Mouse (Mus musculus) lung, postnatal 0 days (tissue): ENCODE measurements around the gene Psenen. TPM values are rescaled to one million over a fixed set of nuclear protein-coding genes. Genes with fewer than 3 reads are reported as not detected.
A peak's percentile ranks its signal among the peaks of the same experiment; 100 is the strongest.

ENCODE experiments used
- ATAC-seq: fragments of 200-750 bp; cut with Nextera tagmentation; 2 replicates; pipeline ENCODE4 v1.8.0; 2017; ENCODE audit warnings: moderate library complexity
- DNase-seq: peaks from one replicate; pipeline ENCODE4 v3.0.0-alpha.2; 2016; ENCODE audit warnings: low spot score
- H3K27ac ChIP-seq: fragments of 300-500 bp; sonication (generic); 2 replicates; pipeline ENCODE4 v1.5.1; 2014; ENCODE audit warnings: antibody characterized with exemption, mild to moderate bottlenecking, low read length, mixed read lengths
- H3K27me3 ChIP-seq: fragments of 300-500 bp; sonication (generic); replicated peaks from 2 replicates; pipeline ENCODE4 v1.6.1; 2014; ENCODE audit warnings: low read length, mixed read lengths; ENCODE audit not compliant: insufficient read depth
- H3K36me3 ChIP-seq: fragments of 300-500 bp; sonication (generic); 2 replicates; pipeline ENCODE4 v1.6.1; 2014; ENCODE audit warnings: low read length, mixed read lengths; ENCODE audit not compliant: insufficient read depth
- H3K4me1 ChIP-seq: fragments of 300-500 bp; sonication (generic); 2 replicates; pipeline ENCODE4 v1.6.1; 2014; ENCODE audit warnings: antibody characterized with exemption, low read depth, low read length, mixed read lengths; ENCODE audit not compliant: insufficient read depth
- H3K4me2 ChIP-seq: fragments of 300-500 bp; sonication (generic); replicated peaks from 2 replicates; pipeline ENCODE4 v1.6.1; 2014; ENCODE audit warnings: low read depth, mild to moderate bottlenecking, low read length, moderate library complexity, mixed read lengths
- H3K4me3 ChIP-seq: fragments of 300-500 bp; sonication (generic); 2 replicates; pipeline ENCODE4 v1.5.1; 2014; ENCODE audit warnings: low read depth, low read length
- H3K9ac ChIP-seq: fragments of 300-500 bp; sonication (generic); replicated peaks from 2 replicates; pipeline ENCODE4 v1.6.1; 2014; ENCODE audit warnings: low read depth, mild to moderate bottlenecking
- H3K9me3 ChIP-seq: fragments of 300-500 bp; sonication (generic); 2 replicates; pipeline ENCODE4 v1.6.1; 2016; ENCODE audit warnings: low read length, mixed read lengths
- CTCF ChIP-seq: IDR thresholded peaks from 2 replicates; pipeline ENCODE4 v1.5.1; 2016; ENCODE audit warnings: antibody characterized with exemption, mild to moderate bottlenecking
- EP300 ChIP-seq: IDR thresholded peaks from 2 replicates; pipeline ENCODE4 v1.6.1; 2016; ENCODE audit warnings: antibody characterized with exemption, mild to moderate bottlenecking, control low read depth
- WGBS: fragments of 180-500 bp; shearing (Covaris S2); extraction: QIAGEN DNeasy Blood & Tissue Kit; methylation state at CpG from one replicate; pipeline ENCODE4 v1.1.7; 2014; 5-methylcytosine and 5-hydroxymethylcytosine counted together
- polyA plus RNA-seq: library from polyadenylated mRNA; unstranded; fragments of >200 nt; fragmentation: Nextera tagmentation; extraction: Ambion mirVana; gene quantifications from 2 replicates; pipeline ENCODE4 v1.2.1, GENCODE M21; 2015

The Psenen gene
- polyA plus RNA-seq, 1 experiment from 2014 or later = 184 TPM

DNA sequence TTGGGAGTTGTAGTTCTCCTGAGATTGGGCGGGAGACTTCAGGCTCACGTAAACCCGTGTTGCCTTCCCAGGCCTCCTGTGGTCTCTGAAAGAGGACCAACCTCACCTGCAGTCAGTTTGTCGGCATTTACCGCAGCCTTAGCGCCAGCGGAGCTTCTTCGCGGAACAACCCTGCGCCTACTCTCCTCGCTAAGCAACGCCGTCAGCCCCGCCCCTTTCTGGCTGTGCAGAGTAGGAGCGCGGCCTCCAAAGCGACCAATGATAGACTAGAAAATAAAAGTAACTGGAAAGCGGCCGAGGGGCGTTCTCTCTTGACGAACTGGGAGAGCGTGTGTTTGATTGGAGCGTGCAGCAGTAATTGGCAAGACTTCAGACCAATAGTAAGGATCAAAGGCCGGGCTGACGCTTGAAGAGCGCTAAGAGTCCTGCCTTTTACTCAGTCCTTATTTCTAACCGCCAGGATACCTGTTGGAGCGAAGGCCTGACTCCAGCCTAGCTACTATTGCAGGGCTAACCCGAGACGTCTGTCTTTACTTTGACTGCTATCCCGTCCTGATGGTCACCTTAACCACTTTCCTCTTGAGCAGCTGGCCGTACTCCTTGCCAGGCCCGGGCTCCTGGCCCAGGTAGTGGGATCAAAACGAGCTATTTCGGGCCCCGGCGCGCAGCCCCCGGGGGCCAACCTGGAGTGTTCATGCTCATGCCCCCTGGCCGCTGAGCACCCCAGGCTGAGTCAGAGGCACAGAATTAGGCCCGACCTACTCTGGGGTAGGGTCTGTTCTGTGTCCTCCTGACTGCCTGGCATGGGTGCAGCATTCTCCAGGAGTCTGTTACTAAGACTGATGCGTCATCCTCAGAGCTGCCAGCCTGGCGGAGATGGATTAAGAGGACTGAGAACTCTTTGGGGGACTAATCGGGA is 11.1 kb downstream of the Psenen start, which contains the start of the genes Hspb6 and Proser3:
Gene Hspb6 (plus strand): TSS at position 77 of the 919 bp plus-strand sequence.
Gene Proser3 (minus strand): TSS at position 198 of the 919 bp plus-strand sequence.
- peak within 1 kb of the TSS; percentile 97 for H3K4me2 ChIP-seq
- H3K36me3 ChIP-seq = peaks cover 14% of the 10 kb centered on the region; the same call in 1 of the 2 replicates
- DNase-seq = peak; percentile 100
- no peaks in the 10 kb centered on the region for H3K9me3 ChIP-seq
- H3K4me3 ChIP-seq = peak within 1 kb of the TSS; percentile 69
- peaks cover 15% of the 10 kb centered on the region; the same call in 1 of the 2 replicates for H3K4me1 ChIP-seq
- H3K27me3 ChIP-seq = no peaks in the 10 kb centered on the region
- peak within 1 kb of the TSS; percentile 89 for H3K27ac ChIP-seq
- under 1% methylated on average over 44 of the region's 44 CpGs for WGBS
- peak within 1 kb of the TSS; percentile 60 for H3K9ac ChIP-seq
- TF ChIP-seq CTCF (peak; percentile 23; the same call in 1 of the 2 replicates), EP300 (peak; percentile 4; the same call in 1 of the 2 replicates)
- peak; percentile 96 for ATAC-seq

DNA sequence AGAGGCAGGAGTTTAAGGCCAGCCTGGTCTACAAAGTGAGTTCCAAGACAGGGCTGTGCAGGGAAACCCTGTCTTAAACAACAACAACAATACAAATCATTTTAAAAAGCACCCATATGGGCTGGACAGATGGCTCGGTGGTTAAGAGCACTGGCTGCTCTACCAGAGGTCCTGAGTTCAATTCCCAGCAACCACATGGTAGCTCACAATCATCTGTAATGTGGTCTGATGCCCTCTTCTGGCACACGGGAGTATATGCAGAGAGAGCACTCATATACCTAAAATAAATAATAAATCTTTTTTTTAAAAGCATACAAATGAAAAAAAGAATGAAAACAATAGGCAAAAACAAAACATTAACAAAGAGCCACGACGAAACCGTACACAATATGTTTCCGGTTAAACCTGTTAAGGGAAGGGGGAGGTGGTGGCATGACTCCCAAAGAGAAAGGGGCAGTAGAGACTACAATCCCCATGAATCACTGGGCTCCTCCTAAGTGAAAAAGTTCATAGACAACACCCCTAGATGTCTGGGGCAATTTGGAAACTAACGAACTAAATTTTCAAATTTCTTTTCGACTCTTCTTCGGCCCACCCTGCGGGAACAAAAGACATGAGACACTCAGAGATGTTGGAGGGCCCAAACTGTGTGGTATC is 11.9 kb downstream of the Psenen start:
- no peaks in the 10 kb centered on the region for H3K27me3 ChIP-seq
- H3K9me3 ChIP-seq = no peaks in the 10 kb centered on the region
- TF ChIP-seq CTCF = peak; percentile 69
- TF ChIP-seq EP300 = no peak; the same call in 1 of the 2 replicates
- peak overlapping the region; percentile 97 for H3K4me2 ChIP-seq
- peak overlapping the region; percentile 45 for H3K9ac ChIP-seq
- 1% methylated on average over 10 of the region's 10 CpGs for WGBS
- DNase-seq = peak; percentile 93
- peak; percentile 76 for ATAC-seq
- peak overlapping the region; percentile 69 for H3K4me3 ChIP-seq
- peak overlapping the region; percentile 89 for H3K27ac ChIP-seq
- H3K36me3 ChIP-seq = peaks cover 12% of the 10 kb centered on the region; the same call in 1 of the 2 replicates
- peaks cover 15% of the 10 kb centered on the region; the same call in 1 of the 2 replicates for H3K4me1 ChIP-seq

DNA sequence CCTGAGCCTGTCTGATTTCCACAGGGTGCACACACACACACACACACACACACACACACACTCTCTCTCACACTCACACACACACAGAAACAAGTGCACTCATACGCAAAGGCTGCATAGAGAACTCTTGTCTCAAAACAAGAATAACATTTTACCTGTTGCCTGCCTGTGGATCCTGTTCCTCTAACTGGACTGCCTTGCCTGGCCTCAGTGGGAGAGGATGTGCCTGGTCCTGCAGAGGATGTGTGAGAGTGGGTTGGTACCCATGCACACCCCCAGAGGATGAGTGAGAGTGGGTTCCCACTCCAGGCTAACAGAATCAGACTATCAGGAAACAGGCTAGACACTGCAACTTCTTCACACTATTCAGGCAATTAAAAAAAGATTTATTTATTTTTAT is 12.8 kb downstream of the Psenen start:
- Histone ChIP-seq H3K9me3 (no peaks in the 10 kb centered on the region), H3K4me3 (no peak overlapping the region), H3K4me1 (peaks cover 15% of the 10 kb centered on the region; the same call in 1 of the 2 replicates), H3K36me3 (peaks cover 6% of the 10 kb centered on the region; the same call in 1 of the 2 replicates), H3K9ac (no peak overlapping the region), H3K27me3 (no peaks in the 10 kb centered on the region), H3K4me2 (no peak overlapping the region), H3K27ac (no peak overlapping the region)
- no peak for ATAC-seq
- no peak for DNase-seq
- 100% methylated on average over 1 of the region's 1 CpGs for WGBS
- no peak for TF ChIP-seq EP300
- no peak for TF ChIP-seq CTCF

DNA sequence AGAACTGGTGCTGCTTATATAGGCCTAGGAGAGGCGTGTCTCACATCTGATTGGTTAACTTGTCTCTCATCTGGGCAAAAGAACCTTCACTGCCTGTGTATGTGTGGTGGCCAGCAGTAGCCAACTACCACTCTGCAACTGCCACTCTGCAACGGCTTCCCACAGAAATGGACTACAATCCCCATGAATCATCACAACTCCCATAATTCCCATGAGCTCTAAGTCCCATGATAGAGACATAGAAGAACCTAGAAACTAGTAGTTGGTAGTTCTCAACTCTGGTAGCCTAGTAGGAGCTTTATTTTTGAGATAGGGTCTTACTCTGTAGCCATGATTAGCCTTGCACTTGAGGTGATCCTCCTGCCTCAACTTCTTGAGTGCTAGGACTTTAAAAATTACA is 13.5 kb downstream of the Psenen start:
- ATAC-seq (no peak), DNase-seq (no peak)
- H3K4me3 ChIP-seq = no peak overlapping the region
- H3K27ac ChIP-seq = no peak overlapping the region
- H3K4me1 ChIP-seq = peaks cover 15% of the 10 kb centered on the region; the same call in 1 of the 2 replicates
- 62% methylated on average over 1 of the region's 2 CpGs for WGBS
- H3K27me3 ChIP-seq = no peaks in the 10 kb centered on the region
- H3K9ac ChIP-seq = no peak overlapping the region
- H3K4me2 ChIP-seq = no peak overlapping the region
- no peaks in the 10 kb centered on the region for H3K9me3 ChIP-seq
- no peaks in the 10 kb centered on the region for H3K36me3 ChIP-seq
- TF ChIP-seq CTCF (no peak), EP300 (no peak)

DNA sequence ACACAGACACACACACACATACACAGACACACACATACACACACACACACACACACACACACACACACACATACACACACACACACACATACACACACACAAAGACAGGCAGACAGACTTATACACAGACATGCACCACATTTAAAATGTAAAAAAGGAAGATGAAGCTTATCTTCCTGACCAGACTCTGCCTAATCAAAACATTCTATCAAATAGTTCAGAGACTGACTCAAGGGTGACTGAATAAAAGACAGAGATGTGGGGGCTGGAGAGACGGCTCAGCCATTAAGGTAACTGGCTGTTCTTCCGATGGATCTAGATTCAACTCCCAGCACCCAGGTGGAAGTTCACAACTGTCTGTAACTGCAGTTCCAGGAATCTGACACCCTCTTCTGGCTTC is 19.1 kb downstream of the Psenen start:
- Histone ChIP-seq H3K36me3 (no peaks in the 10 kb centered on the region; the same call in 1 of the 2 replicates), H3K9ac (no peak overlapping the region), H3K4me3 (no peak overlapping the region), H3K27me3 (no peaks in the 10 kb centered on the region), H3K27ac (no peak overlapping the region), H3K9me3 (no peaks in the 10 kb centered on the region), H3K4me1 (no peaks in the 10 kb centered on the region), H3K4me2 (no peak overlapping the region)
- WGBS = 85% methylated on average over 2 of the region's 2 CpGs
- ATAC-seq (no peak), DNase-seq (no peak)
- TF ChIP-seq CTCF = no peak
- TF ChIP-seq EP300 = no peak

DNA sequence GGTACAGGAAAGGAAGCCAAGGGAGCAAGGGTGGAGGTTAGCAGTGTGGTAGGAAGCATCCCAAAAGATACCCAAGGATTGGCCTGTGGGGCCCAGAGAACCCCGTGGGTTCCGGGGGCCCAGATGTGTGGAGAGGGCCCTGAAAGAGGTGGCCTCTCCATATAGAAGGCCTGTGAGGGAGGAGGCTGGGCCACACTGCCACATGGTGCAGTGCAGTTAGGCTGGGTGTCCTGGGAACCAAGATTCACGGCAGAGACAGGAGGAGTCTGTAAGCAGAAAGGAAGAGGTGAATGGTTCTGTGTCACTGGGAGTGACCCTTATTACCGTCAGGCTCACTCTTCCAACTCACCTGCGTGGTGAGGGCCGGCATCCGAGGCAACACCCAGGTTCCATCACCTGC is 22.9 kb downstream of the Psenen start:
- H3K4me2 ChIP-seq = no peak overlapping the region
- H3K4me1 ChIP-seq = no peaks in the 10 kb centered on the region
- H3K9ac ChIP-seq = no peak overlapping the region
- H3K9me3 ChIP-seq = no peaks in the 10 kb centered on the region
- no peaks in the 10 kb centered on the region for H3K27me3 ChIP-seq
- H3K4me3 ChIP-seq = no peak overlapping the region
- H3K36me3 ChIP-seq = no peaks in the 10 kb centered on the region; the same call in 1 of the 2 replicates
- 88% methylated on average over 7 of the region's 7 CpGs for WGBS
- no peak overlapping the region for H3K27ac ChIP-seq
- ATAC-seq (no peak), DNase-seq (no peak)
- TF ChIP-seq EP300 = no peak
- no peak for TF ChIP-seq CTCF
